Mouse (Mus musculus) spleen, adult 2 months (tissue): ENCODE measurements around the gene Nacc1.

Source experiments
- CTCF ChIP-seq: fragments of 200-500 bp; IDR thresholded peaks from 2 replicates; pipeline ENCODE4 v1.5.1; 2011; ENCODE audit warnings: mild to moderate bottlenecking, inconsistent platforms; ENCODE audit not compliant: insufficient read depth, insufficient read length, insufficient replicate concordance; ENCODE audit errors: extremely low read depth
- POLR2A ChIP-seq: fragments of 200-500 bp; IDR thresholded peaks from 2 replicates; pipeline ENCODE4 v1.6.1; 2011; ENCODE audit warnings: low read depth, low read length, inconsistent platforms

GRCm38 (mm10) chr8:84725941-84726259 lies 38.2 kb upstream of the Nacc1 start:
- no peak for TF ChIP-seq POLR2A
- no peak for TF ChIP-seq CTCF
